15 mouse cellular contexts compared by ENCODE assay signal in the genomic region with DNA sequence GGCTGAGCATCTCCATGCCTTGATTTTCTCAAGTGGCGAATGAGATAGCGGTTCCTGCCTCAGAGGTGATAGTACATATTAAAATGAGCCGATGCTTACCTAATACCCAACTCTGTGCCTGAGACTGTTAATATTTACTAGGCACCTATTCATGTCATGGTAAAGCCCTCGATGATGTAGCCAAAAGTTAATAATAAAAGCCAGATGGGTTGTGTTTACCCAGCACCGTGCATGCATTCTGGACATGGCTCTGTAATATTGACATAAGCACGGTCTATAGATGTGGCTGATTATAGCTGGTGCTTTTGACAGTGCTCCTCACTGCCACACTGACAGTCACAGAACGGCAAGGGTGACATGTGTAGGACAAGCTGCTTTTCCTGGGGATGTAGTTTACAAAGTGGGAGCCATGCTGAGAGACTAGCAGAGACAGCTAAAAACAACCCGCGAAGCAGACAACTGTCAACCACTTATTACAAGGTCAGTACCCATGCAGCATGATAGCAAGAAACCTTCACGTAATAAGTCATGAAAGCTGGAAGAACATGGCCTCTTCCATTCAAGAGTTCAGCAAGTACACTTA. TPM values are rescaled to one million over a fixed set of nuclear protein-coding genes. Genes with fewer than 3 reads are reported as not detected.
DNase-seq lines count a peak whose midpoint lies in the region; ATAC-seq lines count a peak whose summit lies in the region.
"Had no signal": no experiment of that assay in that cellular context is flagged by ENCODE, and none has a peak within 500 bp of the region (broad histone marks: within the 10 kb centered on the region; RNA-seq: fewer than 3 reads in every experiment).

No protein-coding gene starts in this region.

- intact Hi-C loops in heart, postnatal 10 days (cut with DNase I): no loop called here

- no peak for DNase-seq in heart, postnatal 10 days
- DNase-seq in lung, postnatal 10 days: no peak
- DNase-seq in thymus, postnatal 10 days (ENCODE audit: low spot score in 2 of 2): no peak
- DNase-seq: cerebellum, adult 11 months; kidney, adult 11 months; lung, postnatal 4 days; right cerebral cortex, adult 18-20 months; thymus, postnatal 14 days had no signal

- no peaks in the 10 kb centered on the region for H3K36me3 ChIP-seq in heart, embryonic 15.5 days
- no peaks in the 10 kb centered on the region for H3K36me3 ChIP-seq in lung, embryonic 15.5 days
- H3K36me3 ChIP-seq in liver, embryonic 12.5 days: no peaks in the 10 kb centered on the region
- no peaks in the 10 kb centered on the region for H3K36me3 ChIP-seq in stomach, embryonic 16.5 days (ENCODE audit: control insufficient read depth, insufficient read depth, low read length)

- no peak overlapping the region for H3K4me3 ChIP-seq in heart, embryonic 15.5 days
- no peak overlapping the region for H3K4me3 ChIP-seq in lung, embryonic 15.5 days
- H3K4me3 ChIP-seq in liver, embryonic 12.5 days: no peak overlapping the region
- H3K4me3 ChIP-seq in stomach, embryonic 16.5 days (replicated peaks; ENCODE audit: low read length): no peak overlapping the region
- H3K4me3 ChIP-seq: forebrain, embryonic 13.5 days had no signal

- H3K4me2 ChIP-seq in heart, embryonic 15.5 days: 0 out of 2 replicates have a peak overlapping the region, but pooled peaks have one; percentile 82
- H3K4me2 ChIP-seq in lung, embryonic 15.5 days: peak overlapping the region; percentile 70; the same call in 1 of the 2 replicates
- peak overlapping the region; percentile 98; the same call in 1 of the 2 replicates for H3K4me2 ChIP-seq in liver, embryonic 12.5 days
- peak overlapping the region; percentile 57; the same call in 1 of the 2 replicates for H3K4me2 ChIP-seq in stomach, embryonic 16.5 days (ENCODE audit: low read depth, low read length)

- H3K27ac ChIP-seq in heart, embryonic 15.5 days: no peak overlapping the region
- H3K27ac ChIP-seq in lung, embryonic 15.5 days: no peak overlapping the region
- H3K27ac ChIP-seq in liver, embryonic 12.5 days: no peak overlapping the region
- no peak overlapping the region for H3K27ac ChIP-seq in stomach, embryonic 16.5 days (ENCODE audit: low read length)
- H3K27ac ChIP-seq: forebrain, embryonic 13.5 days had no signal

- no peaks in the 10 kb centered on the region for H3K27me3 ChIP-seq in heart, embryonic 15.5 days
- no peaks in the 10 kb centered on the region for H3K27me3 ChIP-seq in lung, embryonic 15.5 days
- H3K27me3 ChIP-seq in liver, embryonic 12.5 days (replicated peaks): no peaks in the 10 kb centered on the region
- no peaks in the 10 kb centered on the region for H3K27me3 ChIP-seq in stomach, embryonic 16.5 days (ENCODE audit: control insufficient read depth, insufficient read depth, low read length)
- H3K27me3 ChIP-seq: forebrain, embryonic 13.5 days had no signal

- 68% methylated on average over 10 of the region's 10 CpGs for WGBS in heart, embryonic 15.5 days
- 67% methylated on average over 10 of the region's 10 CpGs for WGBS in lung, embryonic 15.5 days
- WGBS in liver, embryonic 12.5 days (ENCODE audit: insufficient replicate concordance): 74% methylated on average over 10 of the region's 10 CpGs
- WGBS in stomach, embryonic 16.5 days: 58% methylated on average over 10 of the region's 10 CpGs

- no peak for ATAC-seq in heart, embryonic 15.5 days (replicated peaks; ENCODE audit: insufficient number of reproducible peaks, insufficient read depth, low FRiP score, low read depth)
- ATAC-seq in lung, embryonic 15.5 days (ENCODE audit: borderline replicate concordance, extremely low read depth, low FRiP score, low TSS enrichment): no peak
- no peak for ATAC-seq in liver, embryonic 12.5 days
- ATAC-seq in stomach, embryonic 16.5 days (ENCODE audit: insufficient read depth, low FRiP score): no peak
- ATAC-seq: activated CD4-positive, CD25-positive, alpha-beta regulatory T cell, adult 4 months; CD4-positive, CD25-positive, alpha-beta regulatory T cell, adult 4 months; forebrain, embryonic 13.5 days had no signal

- H3K4me1 ChIP-seq in heart, embryonic 15.5 days (replicated peaks): peaks cover 40% of the 10 kb centered on the region
- H3K4me1 ChIP-seq in lung, embryonic 15.5 days: peaks cover 50% of the 10 kb centered on the region
- H3K4me1 ChIP-seq in liver, embryonic 12.5 days: peaks cover 86% of the 10 kb centered on the region
- peaks cover 40% of the 10 kb centered on the region for H3K4me1 ChIP-seq in stomach, embryonic 16.5 days (ENCODE audit: control insufficient read depth, insufficient read depth, low read length)

- no peak overlapping the region for H3K9ac ChIP-seq in heart, embryonic 15.5 days
- no peak overlapping the region for H3K9ac ChIP-seq in lung, embryonic 15.5 days
- H3K9ac ChIP-seq in liver, embryonic 12.5 days: no peak overlapping the region
- H3K9ac ChIP-seq in stomach, embryonic 16.5 days (ENCODE audit: low read length): no peak overlapping the region
- H3K9ac ChIP-seq: forebrain, embryonic 13.5 days had no signal

- no peaks in the 10 kb centered on the region for H3K9me3 ChIP-seq in heart, embryonic 15.5 days (replicated peaks)
- no peaks in the 10 kb centered on the region for H3K9me3 ChIP-seq in lung, embryonic 15.5 days
- no peaks in the 10 kb centered on the region for H3K9me3 ChIP-seq in liver, embryonic 12.5 days (replicated peaks)
- no peaks in the 10 kb centered on the region for H3K9me3 ChIP-seq in stomach, embryonic 16.5 days (replicated peaks; ENCODE audit: control insufficient read depth, low read length)
- H3K9me3 ChIP-seq: forebrain, embryonic 13.5 days had no signal

RNA-seq across cellular contexts. Expression of gene Cnksr3, which starts 3.1 kb away (rescaled TPM):
- polyA plus RNA-seq in heart, embryonic 15.5 days (2015; fragmentation: Nextera tagmentation; extraction: Ambion mirVana): 7.1 and 9.0 TPM in 2 replicates
- 10 to 100 TPM; 24.4 to 26.3 TPM for total RNA-seq in heart, postnatal 10 days (2021)
- 9.8 and 10.1 TPM in 2 replicates for polyA plus RNA-seq in lung, embryonic 15.5 days (2015; fragmentation: Nextera tagmentation; extraction: Ambion mirVana)
- 4.8 and 5.3 TPM in 2 replicates for polyA plus RNA-seq in liver, embryonic 12.5 days (2016; fragmentation: Nextera tagmentation; extraction: Ambion mirVana)
- 14.1 and 14.8 TPM in 2 replicates for polyA plus RNA-seq in stomach, embryonic 16.5 days (2015; fragmentation: Nextera tagmentation; extraction: Ambion mirVana)
